Mouse (Mus musculus) natural killer cell, adult 2 months (primary cell): ENCODE results near the gene Gm3839.
"Not testable (repeated sequence)": the region's sequence is repeated elsewhere in the genome, so short reads cannot be mapped to it uniquely, and the experiment has no call there.

Experiments used
- DNase-seq, 2 experiments: peaks; one replicate each; pipeline ENCODE4 v3.0.0; 2022; ENCODE audit warnings: low spot score in 2 of 2

Gm3839 gene

DNA sequence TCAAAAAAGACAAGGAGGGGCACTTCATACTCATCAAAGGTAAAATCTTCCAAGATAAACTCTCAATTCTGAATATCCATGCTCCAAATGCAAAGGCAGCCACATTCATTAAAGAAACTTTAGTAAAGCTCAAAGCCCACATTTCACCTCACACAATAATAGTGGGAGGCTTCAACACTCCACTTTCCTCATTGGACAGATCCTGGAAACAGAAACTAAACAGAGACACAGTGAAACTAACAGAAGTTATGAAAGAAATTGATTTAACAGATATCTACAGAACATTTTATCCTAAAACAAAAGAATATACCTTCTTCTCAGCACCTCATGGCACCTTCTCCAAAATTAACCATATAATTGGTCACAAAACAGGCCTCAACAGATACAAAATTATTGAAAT, at the start of gene Gm3839:
TSS of gene Gm3839 (minus strand) at position 101 of the 400 bp plus-strand sequence.
- DNase-seq: not testable (repeated sequence)

DNA sequence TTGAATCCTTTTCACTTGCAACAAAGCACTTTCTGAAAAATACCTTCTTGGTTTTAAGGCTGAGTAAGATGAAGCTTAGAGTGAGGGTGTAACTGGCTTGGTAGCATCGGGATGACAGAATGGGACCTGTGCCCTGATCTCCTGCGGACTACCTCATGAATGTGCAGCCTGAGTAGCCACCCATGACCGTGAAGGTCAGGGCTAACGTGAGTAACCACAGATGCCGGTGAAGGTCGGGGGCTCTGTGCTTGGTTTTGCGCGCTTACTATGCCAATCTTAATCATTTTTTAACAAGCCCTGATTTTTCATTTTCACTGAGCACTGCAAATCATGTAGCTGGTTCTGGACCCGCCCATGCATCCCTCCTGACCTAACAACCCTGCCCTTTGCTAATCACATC, 49.1 kb upstream of the Gm3839 start:
- no peak for DNase-seq

DNA sequence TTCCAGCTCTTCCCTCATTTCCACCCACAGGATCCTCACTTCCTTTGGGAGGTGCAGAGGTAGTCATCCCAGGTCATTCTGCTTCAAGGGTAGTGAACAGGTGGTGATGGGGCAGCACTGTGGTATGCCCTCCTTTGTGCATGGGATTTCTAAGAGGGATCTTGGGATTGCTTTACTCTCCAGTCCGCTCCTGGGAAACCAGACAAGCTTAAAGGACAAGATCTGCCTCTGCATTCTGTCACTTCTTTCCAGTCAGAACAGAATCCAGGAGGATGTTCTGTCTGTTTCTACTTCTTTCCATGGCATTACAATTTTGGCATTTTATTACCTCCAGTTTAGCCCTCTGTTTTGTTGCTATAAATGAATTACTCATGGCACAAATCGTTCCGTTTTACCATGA, 21.3 kb upstream of the Gm3839 start:
- no peak for DNase-seq

DNA sequence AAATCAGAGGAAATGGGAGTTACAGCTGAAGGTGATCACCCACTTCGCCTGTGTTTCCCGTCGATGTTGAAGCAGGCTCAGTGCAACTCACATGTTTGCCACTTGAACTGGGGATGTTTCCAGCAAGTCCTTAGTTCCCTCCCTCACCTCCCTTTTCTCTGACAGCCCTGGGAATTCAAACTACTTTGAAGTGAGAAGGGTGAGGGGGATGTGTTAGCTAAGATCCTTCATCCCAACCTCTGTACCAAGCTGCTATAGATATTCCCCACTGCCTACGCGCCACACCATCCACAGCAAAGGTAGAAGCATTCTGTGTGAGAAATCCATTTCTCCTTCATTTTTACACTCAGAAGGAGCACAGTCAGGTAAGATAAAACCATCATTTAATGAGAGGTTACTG, 18.7 kb upstream of the Gm3839 start:
- DNase-seq: no peak

GRCm38 (mm10) chr14:11346086-11346485, 10.4 kb downstream of the Gm3839 start:
- DNase-seq: no peak

GRCm38 (mm10) chr14:11329993-11330392, 26.5 kb downstream of the Gm3839 start:
- no peak for DNase-seq

- no peak for DNase-seq
Measured at GRCm38 (mm10) chr14:11307079-11307478, 49.4 kb downstream of the Gm3839 start.

GRCm38 (mm10) chr14:11287956-11288355, 68.6 kb downstream of the Gm3839 start:
- DNase-seq: not testable (repeated sequence)

DNA sequence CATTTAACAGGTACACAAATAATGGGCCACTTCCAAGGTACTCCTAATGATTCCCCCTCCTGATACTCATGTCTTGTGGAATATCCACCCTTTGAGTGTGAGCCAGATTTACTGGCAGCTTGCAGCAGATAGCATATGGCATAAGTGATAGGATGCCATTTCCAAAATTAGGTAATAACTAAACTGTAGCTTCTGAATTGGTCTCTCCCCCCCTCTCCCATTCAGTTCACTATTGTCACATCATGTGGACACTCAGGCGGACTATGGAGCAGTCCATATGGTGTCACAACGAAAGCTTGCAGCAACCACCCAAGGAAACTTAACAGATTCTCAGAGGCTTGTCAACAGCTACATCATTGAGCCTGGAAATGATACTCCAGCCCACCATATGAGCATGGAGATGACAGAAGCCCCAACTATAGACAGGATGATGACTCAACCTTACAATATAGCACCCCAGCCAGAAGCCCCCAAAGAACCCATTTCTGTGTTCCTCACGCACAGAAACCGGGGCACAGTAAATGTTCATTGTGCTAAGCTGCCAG, 99.3 kb downstream of the Gm3839 start:
- no peak for DNase-seq

DNA sequence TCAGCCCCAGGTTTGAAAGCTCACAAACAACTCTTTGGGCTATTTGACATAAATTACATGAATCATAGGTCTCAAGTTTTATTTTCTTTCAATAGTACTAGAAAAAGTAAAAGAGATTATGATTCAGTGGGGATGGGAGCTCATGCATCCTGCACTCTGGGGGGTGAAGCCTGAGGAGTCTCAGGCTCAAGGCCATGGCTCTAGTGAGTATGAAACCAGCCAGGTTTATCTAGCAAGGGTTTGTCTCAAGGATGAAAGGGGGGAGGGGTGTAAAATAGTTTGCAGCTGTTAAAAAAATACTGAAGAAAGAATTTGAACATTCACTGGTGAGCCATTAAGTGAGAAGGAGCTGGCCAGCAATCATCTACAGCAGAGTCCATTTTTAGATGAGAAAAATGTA, 108.5 kb downstream of the Gm3839 start:
- DNase-seq: no peak

DNA sequence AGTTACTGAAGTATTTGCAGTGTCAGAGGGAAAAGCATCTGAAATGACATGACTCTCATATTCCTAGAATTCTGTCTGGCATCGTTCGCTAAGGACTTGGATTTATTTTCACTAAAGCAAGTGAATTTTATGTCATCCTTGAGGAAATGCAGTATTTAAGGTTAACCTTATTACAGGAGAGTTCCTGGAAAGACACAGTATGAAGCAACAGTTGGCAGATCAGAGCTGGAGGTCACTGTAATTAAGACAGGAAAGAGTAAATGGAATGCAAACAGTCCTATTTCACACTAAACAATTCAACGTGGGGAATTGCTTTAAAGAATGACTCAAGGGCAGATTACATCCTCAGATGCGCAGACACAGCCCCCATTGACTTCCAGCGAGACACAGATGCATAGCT, 112.0 kb downstream of the Gm3839 start:
- DNase-seq: no peak

- DNase-seq: no peak
Measured at GRCm38 (mm10) chr14:11232086-11232485, 124.4 kb downstream of the Gm3839 start.
